Mouse (Mus musculus): ENCODE results near the gene Rps6ka5.

Rps6ka5 gene

DNA sequence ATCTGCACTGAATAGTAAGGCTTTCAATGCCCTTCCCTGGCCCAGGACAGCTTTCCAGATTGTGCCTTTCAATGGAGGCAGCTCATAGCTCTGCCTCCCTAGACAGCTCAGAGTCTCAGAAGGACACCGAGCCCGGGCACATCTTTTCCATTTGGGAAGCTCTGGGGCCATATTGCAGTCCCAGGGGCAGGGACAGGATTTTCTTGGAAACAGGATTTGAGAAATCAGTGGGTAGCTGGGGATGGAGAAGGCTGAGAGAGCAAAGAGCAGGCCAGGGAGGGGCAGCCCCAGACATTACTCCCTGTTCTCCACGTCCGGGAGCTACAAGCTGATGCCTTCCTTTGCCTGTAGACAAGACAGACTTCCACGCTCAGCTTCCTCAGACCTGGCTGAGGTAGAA, 197.1 kb downstream of the Rps6ka5 start:
- no peak for DNase-seq (ENCODE audit: low spot score)

DNA sequence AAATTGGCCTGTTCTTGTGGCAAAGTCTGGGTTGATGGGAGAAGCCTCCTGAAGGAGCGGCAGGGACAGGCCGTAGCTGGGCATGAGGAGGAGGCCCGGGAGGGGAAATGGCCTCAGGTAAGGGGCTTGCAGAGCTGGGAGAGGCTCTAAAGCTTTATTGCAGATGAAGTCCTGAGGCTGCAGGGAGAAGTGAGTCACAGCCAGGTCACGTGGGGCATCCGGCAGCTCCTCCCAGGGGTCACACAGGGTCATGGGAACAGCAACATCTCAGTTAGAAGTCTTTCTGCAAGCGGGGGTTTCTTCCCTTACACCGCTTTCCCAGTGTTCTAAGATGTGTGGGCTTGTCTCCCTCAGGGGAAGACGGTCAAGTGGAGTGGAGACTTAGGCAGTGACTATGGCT, 197.6 kb downstream of the Rps6ka5 start:
- DNase-seq (ENCODE audit: low spot score): no peak

DNA sequence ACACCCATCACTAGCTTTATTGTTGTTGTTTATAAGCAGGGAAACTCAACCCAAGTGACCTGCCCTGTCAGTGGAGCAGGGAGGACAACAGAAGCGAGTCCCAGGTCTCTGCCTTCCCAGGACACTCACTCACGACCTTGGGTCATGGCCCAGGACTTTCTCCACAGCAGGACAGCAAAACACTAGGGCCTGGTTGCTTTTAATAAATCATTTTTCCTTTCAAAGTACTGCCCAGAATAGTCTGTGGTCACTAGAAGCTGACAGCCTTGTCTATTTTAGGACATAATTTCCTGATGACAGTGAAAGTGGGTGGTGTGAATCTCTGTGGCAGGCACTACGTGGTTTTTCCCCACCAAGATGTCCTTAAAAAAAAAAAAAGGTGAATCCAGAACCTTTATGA, 198.5 kb downstream of the Rps6ka5 start:
- no peak for DNase-seq (ENCODE audit: low spot score)

DNA sequence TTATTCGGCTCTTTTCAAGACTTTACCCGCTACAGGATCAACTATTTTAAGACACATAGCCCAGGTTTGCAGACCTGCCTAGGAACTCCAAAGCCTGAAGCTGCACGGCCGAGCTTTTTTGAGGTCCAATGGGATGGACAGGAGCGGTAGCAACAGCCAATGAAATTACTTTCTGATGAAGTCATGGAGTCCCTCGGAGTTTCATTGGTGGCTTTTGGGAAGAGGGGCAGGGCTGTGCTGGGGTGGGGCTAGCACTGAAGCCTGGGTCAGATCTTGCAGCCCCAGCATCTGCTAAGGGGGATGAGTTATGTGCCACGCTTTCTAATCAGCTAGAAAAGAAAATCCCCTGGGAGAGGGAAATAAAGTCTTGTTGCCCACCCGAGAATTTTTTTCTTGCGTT, 199.0 kb downstream of the Rps6ka5 start:
- DNase-seq (ENCODE audit: low spot score): peak; percentile 16

DNA sequence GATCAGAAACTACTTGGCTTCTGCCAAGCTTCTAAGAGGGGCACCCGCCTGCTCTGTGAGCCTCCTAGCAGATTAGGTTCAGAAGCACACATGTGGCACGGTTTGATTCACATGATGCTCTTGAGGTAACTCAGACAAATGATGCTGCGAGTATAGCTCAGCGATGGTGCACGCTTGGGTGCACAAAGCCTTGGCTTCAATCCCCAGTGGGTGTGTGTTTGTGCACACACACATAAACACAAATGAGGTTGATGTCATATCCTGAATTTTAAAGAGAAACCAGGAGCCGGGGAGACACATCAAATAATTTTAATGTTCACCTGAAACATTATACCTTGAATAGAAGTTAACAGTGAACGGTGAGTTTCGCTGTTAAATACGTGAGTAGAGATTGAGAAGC, 199.5 kb downstream of the Rps6ka5 start:
- no peak for DNase-seq (ENCODE audit: low spot score)

DNA sequence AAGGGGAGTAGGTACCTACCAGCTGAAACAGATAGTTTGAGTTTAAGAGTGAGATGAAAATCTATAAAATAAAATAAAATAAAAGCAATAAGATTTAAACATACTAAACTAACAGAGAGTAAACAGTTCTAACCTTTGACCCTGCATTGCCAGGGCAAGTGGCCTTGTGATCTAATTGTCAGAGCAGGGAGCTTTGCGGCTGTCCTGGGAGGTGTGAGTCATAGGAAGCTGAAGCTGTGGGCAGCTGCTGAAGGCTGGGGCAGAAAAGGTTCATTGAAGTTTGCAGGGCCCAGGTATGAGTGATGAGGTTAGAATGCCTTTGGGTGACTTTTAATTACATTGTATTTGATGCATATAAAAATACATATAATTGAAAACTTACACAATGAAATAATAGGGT, 200.8 kb downstream of the Rps6ka5 start:
- no peak for DNase-seq (ENCODE audit: low spot score)

DNA sequence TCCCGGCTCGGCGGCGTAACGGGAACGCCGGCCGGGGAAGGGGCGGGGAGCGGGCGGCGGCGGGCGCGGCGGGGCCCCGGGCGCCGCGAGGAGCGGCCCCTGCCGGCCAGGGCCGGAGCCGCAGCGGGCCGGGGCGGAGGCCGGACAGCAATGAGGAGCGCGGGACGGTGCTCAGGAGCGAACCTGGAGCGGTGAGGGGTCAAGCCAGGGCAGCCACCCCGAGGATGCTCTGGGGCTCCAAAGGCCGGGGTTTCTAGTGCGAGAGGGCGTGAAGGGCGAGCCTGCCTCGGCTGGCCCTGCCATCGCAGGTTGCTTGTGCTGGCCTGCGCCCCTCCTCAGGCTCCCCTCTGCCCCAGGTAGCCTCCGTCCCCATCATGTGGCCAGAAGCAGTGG, 206.0 kb downstream of the Rps6ka5 start, which contains the start of gene Ttc7b:
Ttc7b (minus strand) TSS at position 33 of the 393 bp plus-strand sequence.
- peak; percentile 51 for DNase-seq (ENCODE audit: low spot score)

DNA sequence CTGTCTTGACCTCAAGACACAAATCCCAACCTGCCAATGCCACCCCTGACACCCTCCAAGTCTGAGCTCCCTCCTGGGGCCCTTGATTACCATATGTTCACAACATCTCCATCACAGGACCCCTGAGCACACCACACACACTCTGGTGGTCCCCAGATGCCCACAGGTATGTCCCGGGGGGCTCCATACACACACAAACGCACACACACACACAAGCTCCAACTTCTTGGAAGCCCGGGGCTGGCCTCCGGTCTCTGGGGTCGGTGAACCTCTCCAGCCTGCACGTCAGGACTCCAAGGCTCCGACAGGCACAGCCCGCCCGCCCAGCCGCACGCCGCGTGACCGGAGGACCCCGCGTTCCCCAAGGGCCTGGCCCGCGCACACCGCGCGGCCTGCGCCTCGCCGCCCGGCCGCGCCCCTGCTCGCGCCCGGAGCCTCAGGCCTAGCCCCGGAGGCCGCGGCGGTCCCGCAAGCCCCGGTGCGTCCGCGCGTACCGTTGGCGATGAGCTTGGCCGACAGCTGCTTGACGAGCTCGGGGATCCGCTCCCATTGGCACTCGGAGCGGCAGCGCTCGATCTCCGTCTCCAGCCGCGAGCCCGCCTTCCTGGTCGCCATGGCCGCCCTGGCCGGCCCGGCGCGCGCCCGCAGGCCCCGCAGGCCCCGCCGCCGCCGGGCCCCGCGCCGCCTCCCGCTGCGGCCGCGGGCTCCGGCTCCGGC, 206.5 kb downstream of the Rps6ka5 start:
- DNase-seq (ENCODE audit: low spot score): peak; percentile 51

DNA sequence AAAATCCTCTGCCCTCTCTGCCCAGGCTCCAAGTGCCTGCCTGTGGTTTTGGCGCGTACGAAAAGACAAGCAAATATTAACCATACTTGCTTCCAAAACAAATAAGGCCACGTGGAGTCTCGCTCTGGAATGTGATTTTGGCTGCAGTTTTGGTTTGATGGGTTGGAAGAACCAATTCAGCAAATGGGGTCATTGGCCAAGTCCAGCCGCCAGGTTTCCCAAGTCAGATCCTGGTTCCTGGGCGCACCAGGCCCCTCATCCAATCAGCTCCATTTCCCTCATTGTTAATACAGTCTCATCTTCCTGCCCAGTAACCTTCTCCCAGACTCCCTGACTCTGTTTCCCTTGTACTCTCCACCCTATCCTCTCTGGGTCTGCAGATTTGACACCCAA, 207.1 kb downstream of the Rps6ka5 start:
- DNase-seq (ENCODE audit: low spot score): no peak

DNA sequence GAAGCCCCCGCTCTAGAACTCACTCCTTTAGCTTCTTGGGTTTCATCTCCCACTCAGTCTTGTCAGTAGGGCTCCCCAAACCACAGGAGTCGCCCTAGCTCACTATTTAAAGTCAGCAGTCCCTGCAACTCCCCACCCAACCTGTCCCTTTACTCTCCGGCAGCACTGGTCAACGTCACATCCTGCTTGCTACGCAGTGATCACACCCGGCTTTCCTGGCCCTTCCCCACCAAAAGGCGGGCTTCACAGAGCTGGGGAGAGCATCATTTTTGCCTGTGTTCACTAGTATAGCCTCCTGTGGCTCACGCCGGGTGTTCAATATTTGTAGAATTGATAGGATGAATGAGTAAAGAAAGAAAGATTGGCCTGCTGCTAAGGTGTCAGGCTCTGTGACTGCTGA, 209.4 kb downstream of the Rps6ka5 start:
- no peak for DNase-seq (ENCODE audit: low spot score)

DNA sequence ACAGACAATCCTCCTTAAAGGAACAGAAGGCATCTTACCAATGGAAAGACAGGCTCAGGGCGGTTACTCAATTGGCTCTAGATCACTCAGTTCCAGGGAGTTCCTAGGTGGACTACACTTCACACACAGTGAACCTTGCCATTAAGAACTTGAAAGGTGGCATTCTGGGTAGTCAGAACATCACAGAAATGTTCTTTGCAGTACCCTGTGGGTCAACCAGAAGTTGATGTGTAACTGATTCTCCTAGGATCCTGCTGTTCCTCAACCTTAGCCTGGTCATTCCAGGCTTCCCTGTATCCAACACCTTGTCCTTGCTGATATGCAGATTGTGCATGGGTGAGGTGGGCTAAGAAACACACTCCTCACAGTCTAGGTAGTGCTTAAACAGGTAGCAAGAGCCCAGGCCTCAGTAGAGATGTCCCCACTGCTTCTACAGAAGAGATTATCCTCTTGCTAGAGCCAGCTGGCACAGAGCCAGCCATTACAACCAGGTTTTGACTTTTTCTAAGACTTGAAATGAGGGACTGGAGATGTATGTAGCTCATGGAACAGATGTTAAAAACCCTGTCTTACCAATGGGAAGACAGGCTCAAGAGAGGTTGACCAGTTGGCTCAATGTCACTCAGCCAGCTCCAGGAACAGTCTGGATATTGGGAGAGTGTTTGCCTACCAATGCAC, 210.5 kb downstream of the Rps6ka5 start:
- DNase-seq (ENCODE audit: low spot score): no peak

DNA sequence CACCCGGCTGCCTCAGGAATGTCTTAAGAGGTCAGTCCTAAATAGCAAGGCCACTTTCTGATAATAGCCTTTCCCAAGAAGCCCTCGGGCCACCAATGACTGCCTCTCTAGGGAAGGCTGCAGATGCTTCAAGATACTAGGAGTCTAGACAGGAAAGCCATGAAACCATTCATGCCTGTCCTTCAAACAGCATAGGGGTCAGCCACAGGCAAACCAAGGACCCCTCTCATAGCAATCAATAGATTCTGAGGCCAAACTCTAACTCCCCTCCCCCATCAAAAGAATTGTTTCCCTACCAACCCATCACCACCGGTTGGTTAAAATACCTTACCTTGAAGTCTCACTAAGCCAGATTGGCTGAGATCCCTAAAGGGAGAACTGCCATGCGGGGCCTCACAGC, 211.3 kb downstream of the Rps6ka5 start:
- no peak for DNase-seq (ENCODE audit: low spot score)

DNA sequence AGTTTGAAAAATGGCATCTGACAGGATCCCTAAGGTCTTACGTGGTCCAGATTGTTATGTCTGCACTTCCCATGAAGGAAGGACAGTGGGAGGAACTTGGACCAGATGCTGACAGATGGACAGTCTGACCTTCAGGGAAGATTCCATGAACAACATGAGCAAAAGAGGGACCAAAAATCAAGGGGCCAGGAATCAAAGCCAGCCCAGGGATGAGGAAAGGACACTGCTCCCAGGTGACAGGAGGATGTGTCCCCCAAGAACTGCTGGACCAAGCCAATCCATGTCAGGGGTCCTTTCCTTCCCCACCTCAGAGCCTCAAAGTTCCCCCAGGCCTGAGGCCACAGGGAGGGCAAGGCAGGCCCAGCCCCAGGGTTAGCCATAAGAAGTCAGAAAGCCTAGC, 212.2 kb downstream of the Rps6ka5 start:
- DNase-seq (ENCODE audit: low spot score): no peak

DNA sequence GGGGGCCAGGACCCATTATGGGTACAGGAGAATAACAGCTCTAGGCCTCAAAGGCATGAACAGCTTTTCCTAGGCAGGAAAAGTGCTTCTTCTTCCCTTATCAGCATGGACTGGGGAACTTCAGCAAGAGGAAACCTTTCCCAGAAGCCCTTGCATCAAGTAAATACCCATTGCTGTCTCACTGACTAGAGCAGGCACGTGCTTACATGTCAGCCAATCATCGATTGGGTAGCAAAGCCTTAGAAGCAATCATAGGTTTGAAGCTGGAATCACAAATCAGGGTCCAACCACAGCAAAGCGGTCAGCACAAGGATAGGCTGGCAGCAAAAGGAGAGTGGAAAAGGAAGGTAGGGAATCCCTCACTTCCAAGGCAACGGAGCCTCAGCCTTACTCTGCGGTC, 213.7 kb downstream of the Rps6ka5 start:
- DNase-seq (ENCODE audit: low spot score): no peak

DNA sequence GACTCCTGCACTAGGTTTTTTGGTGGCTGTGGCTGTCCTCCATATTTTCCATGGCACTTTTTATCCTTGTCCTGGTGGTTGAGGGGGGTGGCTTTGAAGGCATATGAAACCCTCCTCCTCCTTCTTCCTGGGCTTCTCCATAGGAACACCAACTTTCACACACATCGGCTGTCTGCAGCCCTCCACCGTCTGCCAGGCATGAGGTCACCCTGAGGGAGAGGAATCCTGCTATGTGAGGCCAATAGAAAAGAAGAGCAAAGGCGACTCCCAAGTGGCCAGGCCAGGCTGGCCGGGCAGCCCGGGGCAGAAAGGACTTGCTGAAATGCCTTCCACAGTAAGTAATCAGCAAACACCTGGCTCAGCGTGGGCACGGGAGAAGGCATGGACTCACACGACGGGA, 214.1 kb downstream of the Rps6ka5 start:
- DNase-seq (ENCODE audit: low spot score): no peak

DNA sequence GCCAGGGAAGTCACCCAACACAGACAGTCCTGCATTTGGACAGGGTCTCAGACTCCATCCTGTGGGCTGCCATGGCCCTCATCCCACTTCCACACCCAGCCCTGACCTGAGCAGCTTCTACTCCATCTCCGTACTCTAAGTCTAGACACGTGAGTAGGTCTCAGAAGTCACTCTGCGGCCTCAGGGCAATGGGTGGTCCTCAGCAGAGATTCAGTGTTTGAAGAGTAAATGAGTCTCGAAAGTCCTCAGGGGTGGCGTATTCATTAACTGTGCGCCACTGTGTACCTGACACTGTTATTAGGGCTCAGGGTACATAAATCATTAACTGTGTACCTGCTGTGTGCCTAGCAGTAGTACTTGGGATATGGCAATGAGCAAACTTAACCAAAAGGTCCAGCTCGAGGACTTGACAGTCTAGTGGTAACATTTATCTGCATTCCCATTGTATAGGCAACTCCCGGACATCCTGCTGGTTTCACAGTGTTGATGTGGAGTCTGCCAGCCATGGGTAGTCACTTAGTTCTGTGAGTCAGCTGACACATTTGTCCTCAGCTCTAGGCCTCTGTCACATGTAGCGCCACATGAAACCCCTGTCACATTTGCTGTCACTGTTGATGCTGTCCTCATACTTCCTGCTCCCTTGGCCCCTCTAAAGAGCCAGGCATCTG, 217.0 kb downstream of the Rps6ka5 start:
- no peak for DNase-seq (ENCODE audit: low spot score)

DNA sequence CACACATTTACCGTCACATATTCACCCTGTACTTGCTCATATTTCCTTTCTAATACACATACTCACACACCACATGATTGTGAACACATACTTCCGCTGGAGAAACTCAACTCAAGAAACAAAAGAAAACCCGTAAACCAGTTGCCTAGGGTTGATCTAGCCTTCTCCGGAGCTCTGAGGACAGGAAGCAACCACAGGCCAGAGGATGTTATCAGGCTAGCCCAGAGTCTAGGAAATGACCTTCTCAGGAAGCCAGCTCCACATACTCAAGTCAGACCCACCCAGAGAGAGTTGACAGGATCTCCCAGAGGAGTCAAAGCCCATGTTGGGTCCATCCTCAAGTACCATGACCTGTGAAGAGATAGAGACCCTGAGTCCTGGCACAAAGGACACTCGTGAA, 218.1 kb downstream of the Rps6ka5 start:
- peak; percentile 8 for DNase-seq (ENCODE audit: low spot score)

DNA sequence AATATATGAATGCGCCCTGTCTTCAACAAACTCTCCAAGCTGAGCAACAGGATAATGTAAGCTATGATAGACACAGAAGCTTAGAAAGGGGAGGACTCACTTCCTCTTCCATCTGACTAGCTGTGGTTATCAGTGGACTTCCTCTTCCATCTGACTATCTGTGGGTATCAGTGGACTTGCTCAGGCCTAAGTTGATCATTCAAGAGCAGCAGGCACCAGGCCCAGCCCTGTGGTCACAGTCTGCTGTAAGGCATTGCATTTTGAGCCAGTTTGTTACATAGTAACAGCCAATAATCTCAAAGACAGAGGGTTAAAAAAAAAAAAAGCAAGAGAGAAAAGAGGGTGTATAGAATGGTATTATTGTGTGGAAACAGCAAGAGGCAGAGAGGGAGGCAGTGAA, 221.3 kb downstream of the Rps6ka5 start:
- no peak for DNase-seq (ENCODE audit: low spot score)

DNA sequence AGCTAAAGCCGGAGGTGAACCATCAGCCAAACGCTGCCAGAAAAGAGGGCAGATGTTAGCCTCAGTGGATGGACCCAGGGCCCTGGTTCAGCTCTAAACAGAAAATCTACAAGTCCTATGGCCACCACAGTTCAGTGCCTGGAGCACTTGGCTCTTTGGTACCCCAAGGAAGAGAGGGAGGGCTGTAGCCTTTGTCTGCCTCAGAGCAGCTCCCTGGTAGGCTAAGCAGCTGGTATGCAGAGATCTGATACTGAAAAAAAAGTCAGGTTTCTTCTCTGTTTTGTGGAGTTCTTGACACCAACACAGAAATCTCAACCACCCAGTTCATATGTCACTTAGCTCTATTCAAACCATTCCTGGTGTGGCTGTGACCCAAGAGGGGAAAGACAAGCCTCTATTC, 222.2 kb downstream of the Rps6ka5 start:
- no peak for DNase-seq (ENCODE audit: low spot score)

DNA sequence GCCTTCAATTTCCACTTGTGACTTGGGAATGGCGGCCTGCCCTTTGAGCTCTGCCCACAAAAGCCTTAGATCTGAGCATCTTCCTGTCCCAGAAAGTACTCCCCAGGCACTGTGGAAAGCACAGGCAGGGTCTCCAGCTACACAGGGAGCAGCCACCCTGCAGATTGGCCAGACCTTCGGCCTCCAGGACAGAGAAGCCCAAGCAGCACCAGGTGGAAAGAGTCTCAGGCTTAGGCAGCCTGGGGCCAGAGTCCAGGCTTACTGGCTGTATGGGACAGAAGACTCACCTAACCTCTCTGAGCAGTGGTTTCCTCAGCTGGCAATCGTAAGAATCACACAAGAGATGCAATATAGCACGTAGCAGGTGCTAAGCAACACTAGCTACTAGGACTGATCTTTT, 223.1 kb downstream of the Rps6ka5 start:
- no peak for DNase-seq (ENCODE audit: low spot score)

DNA sequence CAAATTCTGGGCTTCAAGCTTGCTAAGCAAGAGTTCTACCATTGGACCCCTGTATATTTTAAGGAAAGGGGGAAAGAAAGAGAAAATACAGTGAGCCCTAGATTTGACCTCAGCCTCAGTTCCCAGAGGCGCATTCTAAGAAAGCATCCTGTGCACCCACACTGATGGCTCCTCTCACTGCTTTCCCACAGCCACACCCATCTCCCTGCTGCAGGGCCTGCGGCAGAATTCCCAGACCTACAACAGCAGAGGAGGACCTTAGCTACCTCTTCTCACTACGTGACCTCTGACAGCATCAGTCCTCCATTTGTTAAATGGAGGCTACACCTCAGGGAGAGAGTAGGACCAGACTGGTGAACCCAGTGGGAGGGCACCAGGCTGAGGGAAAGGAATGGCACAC, 224.2 kb downstream of the Rps6ka5 start:
- DNase-seq (ENCODE audit: low spot score): no peak

DNA sequence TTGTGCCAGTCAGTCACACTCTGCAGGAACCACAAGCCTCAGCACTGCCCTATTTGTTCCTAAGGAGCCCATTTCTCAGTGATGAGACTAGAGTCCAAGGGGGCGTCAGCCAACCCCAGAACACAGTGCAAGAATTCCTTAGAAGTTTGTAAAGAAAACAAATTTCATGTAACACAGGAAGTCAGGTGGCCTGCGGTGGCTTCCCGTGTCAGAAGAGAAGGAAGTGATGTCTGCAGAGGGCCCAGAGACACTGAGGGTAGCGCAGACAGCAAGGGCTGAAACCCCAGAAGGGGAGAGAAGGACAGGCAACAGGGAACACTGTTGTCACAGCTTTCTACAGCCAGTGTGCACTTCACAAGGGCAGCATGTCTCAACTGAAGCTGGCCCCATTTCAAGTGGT, 225.5 kb downstream of the Rps6ka5 start:
- peak; percentile 82 for DNase-seq (ENCODE audit: low spot score)

DNA sequence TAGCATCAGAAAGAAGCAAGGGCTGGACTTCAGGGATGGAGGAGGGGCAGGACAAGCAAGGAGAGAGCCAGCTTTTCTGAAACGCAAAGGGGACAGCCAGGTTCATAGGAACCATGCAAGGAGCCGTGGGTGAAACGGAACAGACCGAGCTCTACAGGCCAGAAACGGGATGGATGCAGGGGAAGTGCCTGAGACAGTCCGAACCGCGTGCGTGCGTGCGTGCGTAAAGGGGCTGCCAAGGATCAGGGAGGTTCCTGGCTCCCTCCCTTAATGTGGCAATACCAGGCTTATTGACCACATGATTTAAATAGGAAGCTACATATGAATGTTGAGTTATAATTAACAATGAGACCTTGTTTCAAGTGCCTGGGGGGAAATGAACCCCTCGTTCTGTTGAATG, 227.3 kb downstream of the Rps6ka5 start:
- DNase-seq (ENCODE audit: low spot score): no peak
